Comparison of ENCODE assay signal across 26 mouse cellular contexts in genomic region chr2:103635731-103636487, GRCm38 (mm10).
A peak's percentile ranks its signal among the peaks of the same experiment; 100 is the strongest.
DNase-seq lines count a peak whose midpoint lies in the region; ATAC-seq and TF ChIP-seq lines count a peak whose summit lies in the region.
"Had no signal": no experiment of that assay in that cellular context is flagged by ENCODE, and none has a peak within 500 bp of the region (broad histone marks: within the 10 kb centered on the region; RNA-seq: fewer than 3 reads in every experiment).

No protein-coding gene starts in this region.

- no peak overlapping the region for H3K4me2 ChIP-seq in midbrain, embryonic 15.5 days
- H3K4me2 ChIP-seq: embryonic facial prominence, embryonic 12.5 days; embryonic facial prominence, embryonic 15.5 days; heart, embryonic 13.5 days; hindbrain, embryonic 14.5 days had no signal

- no peaks in the 10 kb centered on the region for H3K9me3 ChIP-seq in midbrain, embryonic 15.5 days
- H3K9me3 ChIP-seq: embryonic facial prominence, embryonic 12.5 days; embryonic facial prominence, embryonic 15.5 days; G1E; heart, embryonic 13.5 days had no signal

- 88% methylated on average over 3 of the region's 3 CpGs for WGBS in midbrain, embryonic 15.5 days
- WGBS in heart, adult 2 months: 94% methylated on average over 3 of the region's 3 CpGs

- H3K27ac ChIP-seq in midbrain, embryonic 15.5 days: no peak overlapping the region
- H3K27ac ChIP-seq in heart, adult 2 months: no peak overlapping the region
- H3K27ac ChIP-seq: embryonic facial prominence, embryonic 12.5 days; embryonic facial prominence, embryonic 15.5 days; heart, embryonic 13.5 days; hindbrain, embryonic 14.5 days; hindbrain, postnatal 0 days had no signal

- peaks cover 19% of the 10 kb centered on the region for H3K4me1 ChIP-seq in midbrain, embryonic 15.5 days
- peaks cover 5% of the 10 kb centered on the region for H3K4me1 ChIP-seq in heart, adult 2 months (ENCODE audit: control insufficient read depth, insufficient read depth, low read length)

- TF ChIP-seq CTCF in heart, adult 2 months (IDR thresholded peaks at IDR 0.05): no peak

- no peak overlapping the region for H3K4me3 ChIP-seq in midbrain, embryonic 15.5 days
- H3K4me3 ChIP-seq in heart, adult 2 months: no peak overlapping the region
- H3K4me3 ChIP-seq: embryonic facial prominence, embryonic 12.5 days; embryonic facial prominence, embryonic 15.5 days; heart, embryonic 13.5 days had no signal

- no peak for TF ChIP-seq POLR2A in heart, adult 2 months (IDR thresholded peaks at IDR 0.05; ENCODE audit: insufficient read depth, low read depth, low read length)

- no peaks in the 10 kb centered on the region for H3K27me3 ChIP-seq in midbrain, embryonic 15.5 days (replicated peaks)
- peaks cover 2% of the 10 kb centered on the region; the same call in 1 of the 2 replicates for H3K27me3 ChIP-seq in heart, adult 2 months (ENCODE audit: control insufficient read depth, insufficient read depth, low read length)
- H3K27me3 ChIP-seq: CH12.LX; embryonic facial prominence, embryonic 12.5 days; embryonic facial prominence, embryonic 15.5 days; heart, embryonic 13.5 days; Patski had no signal

- H3K9ac ChIP-seq in midbrain, embryonic 15.5 days: no peak overlapping the region
- no peak overlapping the region for H3K9ac ChIP-seq in heart, adult 2 months (ENCODE audit: low read depth, low read length)
- H3K9ac ChIP-seq: embryonic facial prominence, embryonic 12.5 days; embryonic facial prominence, embryonic 15.5 days; forebrain, postnatal 0 days; heart, embryonic 13.5 days; hindbrain, embryonic 14.5 days had no signal

- intact Hi-C loops in heart, adult 2 months (cut with DNase I): no loop called here

- peak; percentile 50 for DNase-seq in 416B (ENCODE audit: low read depth)
- peak; percentile 57 for DNase-seq in CD4-positive helper T cell, adult 2 months (ENCODE audit: low read depth, low spot score)
- DNase-seq in gastrocnemius, adult 18-20 months (ENCODE audit: low spot score): no peak
- DNase-seq in heart, adult 2 months: no peak
- DNase-seq in urinary bladder, postnatal 14 days (ENCODE audit: low spot score): no peak
- no peak for DNase-seq in kidney, postnatal 10 days
- DNase-seq: adrenal gland, adult 2 months; adrenal gland, postnatal 14 days; cerebellum, adult 11-12 months; cerebellum, adult 8-10 months; cerebellum, postnatal 14 days; forebrain, postnatal 0 days; gastrocnemius, postnatal 25 days; heart, postnatal 14 days; heart, postnatal 4 days had no signal

- peaks cover 1% of the 10 kb centered on the region; the same call in 1 of the 2 replicates for H3K79me2 ChIP-seq in heart, adult 2 months (replicated peaks; ENCODE audit: control insufficient read depth, insufficient read depth, low read length)

- no peak for TF ChIP-seq EP300 in heart, adult 2 months (IDR thresholded peaks at IDR 0.05; ENCODE audit: insufficient read depth, low read depth, low read length)

- no peaks in the 10 kb centered on the region for H3K36me3 ChIP-seq in midbrain, embryonic 15.5 days (replicated peaks)
- peaks cover 3% of the 10 kb centered on the region; the same call in 1 of the 2 replicates for H3K36me3 ChIP-seq in heart, adult 2 months (ENCODE audit: control insufficient read depth, insufficient read depth, low read length)
- H3K36me3 ChIP-seq: embryonic facial prominence, embryonic 12.5 days; embryonic facial prominence, embryonic 15.5 days; G1E; heart, embryonic 13.5 days had no signal

- ATAC-seq in granulocyte monocyte progenitor cell, adult 5-6 weeks (replicated peaks; ENCODE audit: poor library complexity, severe bottlenecking): peak; percentile 21; the same call in 1 of the 2 replicates
- ATAC-seq in midbrain, embryonic 15.5 days (replicated peaks): peak; percentile 49; the same call in 1 of the 2 replicates
- ATAC-seq: forebrain, embryonic 14.5 days; forebrain, postnatal 0 days; hindbrain, postnatal 0 days; Patski had no signal

Comparison
In these comparisons a context has a peak if more than half of its experiments do, and no peak if none do; other contexts are left out.
1. DNase-seq: peak in 416B (single experiment) and CD4-positive helper T cell, adult 2 months (single experiment); none in gastrocnemius, adult 18-20 months (single experiment), heart, adult 2 months (0 of 2), urinary bladder, postnatal 14 days (single experiment) and kidney, postnatal 10 days (single experiment).